Mouse (Mus musculus) MEL (cell line): ENCODE measurements at regions not wholly inside any gene's neighbourhood (a gene's known extent, or its start where the extent isn't known, plus 50 kb on each side); places are given as distances from the start of the nearest gene placed in this dataset.

Experiments used
- CTCF ChIP-seq, 3 experiments: IDR thresholded peaks in 2 of 3; conservative IDR thresholded peaks in 1 of 3; 2 replicates each; pipeline ENCODE4 v1.5.1; 2011 to 2012; ENCODE audit warnings: low read length in 3 of 3, low read depth in 2 of 3, mild to moderate bottlenecking in 2 of 3, improper control_type of control experiment in 1 of 3, inconsistent platforms in 1 of 3, mixed read lengths in 1 of 3, moderate library complexity in 1 of 3; ENCODE audit not compliant: control insufficient read depth in 1 of 3, insufficient read depth in 1 of 3, poor library complexity in 1 of 3, severe bottlenecking in 1 of 3
- ELF1 ChIP-seq: IDR thresholded peaks from 2 replicates; pipeline ENCODE4 v1.6.1; 2014; ENCODE audit warnings: low read depth, mild to moderate bottlenecking, inconsistent platforms, low read length, improper control_type of control experiment, moderate library complexity
- EP300 ChIP-seq, 2 experiments: IDR thresholded peaks; 2 replicates each; pipeline ENCODE4 v1.6.1; 2011; ENCODE audit warnings: improper control_type of control experiment in 2 of 2, low read length in 2 of 2, low read depth in 1 of 2, mild to moderate bottlenecking in 1 of 2
- GABPA ChIP-seq: IDR thresholded peaks from 2 replicates; pipeline ENCODE4 v1.6.1; 2012; ENCODE audit warnings: low read depth, mild to moderate bottlenecking, inconsistent platforms, low read length, improper control_type of control experiment, moderate library complexity
- JUND ChIP-seq: IDR thresholded peaks from 2 replicates; pipeline ENCODE4 v1.6.1; 2011; ENCODE audit warnings: low read depth, mild to moderate bottlenecking, improper control_type of control experiment, low read length
- MAFK ChIP-seq: IDR thresholded peaks from 2 replicates; pipeline ENCODE4 v1.6.1; 2011; ENCODE audit warnings: low read depth, mild to moderate bottlenecking, low read length, improper control_type of control experiment, borderline replicate concordance
- MAX ChIP-seq: IDR thresholded peaks from 2 replicates; pipeline ENCODE4 v1.6.1; 2011; ENCODE audit warnings: low read length, improper control_type of control experiment
- POLR2A ChIP-seq, 2 experiments: IDR thresholded peaks; 2 replicates each; pipeline ENCODE4 v1.6.1; 2011 to 2012; ENCODE audit warnings: low read length in 2 of 2, mild to moderate bottlenecking in 2 of 2, control low read depth in 1 of 2, improper control_type of control experiment in 1 of 2, low read depth in 1 of 2, moderate library complexity in 1 of 2; ENCODE audit not compliant: control insufficient read depth in 1 of 2, insufficient read depth in 1 of 2, poor library complexity in 1 of 2
- POLR2AphosphoS5 ChIP-seq: IDR thresholded peaks from 2 replicates; pipeline ENCODE4 v1.6.1; 2012; ENCODE audit warnings: low read depth, borderline replicate concordance, mild to moderate bottlenecking, inconsistent platforms, low read length, moderate library complexity, mixed read lengths
- SIN3A ChIP-seq: IDR thresholded peaks from 2 replicates; pipeline ENCODE4 v1.6.1; 2012; ENCODE audit warnings: low read length, improper control_type of control experiment, inconsistent platforms
- ZC3H11A ChIP-seq: IDR thresholded peaks from 2 replicates; pipeline ENCODE4 v1.6.1; 2012; ENCODE audit warnings: low read depth, mild to moderate bottlenecking, inconsistent platforms, low read length, improper control_type of control experiment

DNA sequence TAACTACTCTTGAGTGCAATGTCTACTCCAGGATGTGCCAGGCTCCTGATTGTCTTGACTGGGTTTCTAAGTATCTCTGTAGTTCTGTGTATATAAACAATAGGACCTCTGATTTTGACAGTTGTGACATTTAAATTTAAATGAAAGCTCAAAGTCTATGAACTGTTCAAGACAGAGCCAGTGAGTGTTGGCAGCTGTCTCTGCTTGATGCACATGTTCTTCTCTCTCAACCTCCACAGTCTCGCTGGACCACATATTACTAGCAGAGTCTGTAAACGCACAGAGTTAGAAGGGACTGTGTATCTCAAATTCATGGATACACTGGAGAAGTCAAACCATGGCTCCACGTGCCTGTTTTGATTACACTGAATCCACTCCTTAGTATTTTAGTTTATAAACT lies 1291.0 kb downstream of the Defb40 start:
- TF ChIP-seq POLR2AphosphoS5, result no peak
- no peak for TF ChIP-seq ELF1
- no peak for TF ChIP-seq CTCF (IDR thresholded peaks at IDR 0.05 in 2 of 3, conservative IDR thresholded peaks at IDR 0.05 in 1 of 3; ENCODE audit: control insufficient read depth in 1 of 3, insufficient read depth in 1 of 3, low read depth in 2 of 3, low read length in 3 of 3, poor library complexity in 1 of 3, severe bottlenecking in 1 of 3)
- no peak for TF ChIP-seq EP300 (IDR thresholded peaks at IDR 0.05; ENCODE audit: low read depth in 1 of 2, low read length in 2 of 2)
- TF ChIP-seq POLR2A (IDR thresholded peaks at IDR 0.05; ENCODE audit: control insufficient read depth in 1 of 2, insufficient read depth in 1 of 2, low read depth in 1 of 2, low read length in 2 of 2, poor library complexity in 1 of 2), result no peak
- no peak for TF ChIP-seq SIN3A
- TF ChIP-seq ZC3H11A, result no peak
- no peak for TF ChIP-seq MAX
- no peak for TF ChIP-seq JUND
- no peak for TF ChIP-seq GABPA
- TF ChIP-seq MAFK, result no peak
